Mouse (Mus musculus): ENCODE results near the gene Mpp3.

- TF ChIP-seq CEBPB (IDR thresholded peaks at IDR 0.05; ENCODE audit: insufficient read depth, poor library complexity, severe bottlenecking) = no peak
- TF ChIP-seq USF1 (IDR thresholded peaks at IDR 0.05; ENCODE audit: low read depth) = no peak
- no peak for TF ChIP-seq POLR2A (IDR thresholded peaks at IDR 0.05; ENCODE audit: insufficient read length, low read depth)
- no peak for TF ChIP-seq POLR2AphosphoS2 (IDR thresholded peaks at IDR 0.05; ENCODE audit: insufficient read length, low read depth)
- no peak for TF ChIP-seq SRF (IDR thresholded peaks at IDR 0.05; ENCODE audit: control insufficient read depth, insufficient read length, low read depth)
- TF ChIP-seq MAX (IDR thresholded peaks at IDR 0.05; ENCODE audit: low read depth) = no peak
- TF ChIP-seq MYOG (IDR thresholded peaks at IDR 0.05; ENCODE audit: control insufficient read depth in 1 of 3, insufficient read depth in 1 of 3, insufficient read length in 2 of 3, low read depth in 2 of 3) = no peak
- TF ChIP-seq E2F4 (IDR thresholded peaks at IDR 0.05; ENCODE audit: insufficient read depth) = no peak
- no peak for TF ChIP-seq MYOD1 (IDR thresholded peaks at IDR 0.05; ENCODE audit: control insufficient read depth in 1 of 3, insufficient read length in 2 of 3, low read depth in 2 of 3)
- no peak for TF ChIP-seq TCF12 (IDR thresholded peaks at IDR 0.05; ENCODE audit: insufficient read depth, poor library complexity, severe bottlenecking)
Observed at GRCm38 (mm10) chr11:102063076-102063475, 34.8 kb upstream of the Mpp3 start.
